Mouse (Mus musculus) lung, postnatal 0 days (tissue): Measurements from ENCODE around the gene 4930404N11Rik. TPM values are rescaled to one million over a fixed set of nuclear protein-coding genes. Genes with fewer than 3 reads are reported as not detected.
A peak's percentile ranks its signal among the peaks of the same experiment; 100 is the strongest.

Experiments used
- ATAC-seq: fragments of 200-750 bp; cut with Nextera tagmentation; 2 replicates; pipeline ENCODE4 v1.8.0; 2017; ENCODE audit warnings: moderate library complexity
- DNase-seq: peaks from one replicate; pipeline ENCODE4 v3.0.0-alpha.2; 2016; ENCODE audit warnings: low spot score
- H3K27ac ChIP-seq: fragments of 300-500 bp; sonication (generic); 2 replicates; pipeline ENCODE4 v1.5.1; 2014; ENCODE audit warnings: antibody characterized with exemption, mild to moderate bottlenecking, low read length, mixed read lengths
- H3K27me3 ChIP-seq: fragments of 300-500 bp; sonication (generic); replicated peaks from 2 replicates; pipeline ENCODE4 v1.6.1; 2014; ENCODE audit warnings: low read length, mixed read lengths; ENCODE audit not compliant: insufficient read depth
- H3K36me3 ChIP-seq: fragments of 300-500 bp; sonication (generic); 2 replicates; pipeline ENCODE4 v1.6.1; 2014; ENCODE audit warnings: low read length, mixed read lengths; ENCODE audit not compliant: insufficient read depth
- H3K4me1 ChIP-seq: fragments of 300-500 bp; sonication (generic); 2 replicates; pipeline ENCODE4 v1.6.1; 2014; ENCODE audit warnings: antibody characterized with exemption, low read depth, low read length, mixed read lengths; ENCODE audit not compliant: insufficient read depth
- H3K4me2 ChIP-seq: fragments of 300-500 bp; sonication (generic); replicated peaks from 2 replicates; pipeline ENCODE4 v1.6.1; 2014; ENCODE audit warnings: low read depth, mild to moderate bottlenecking, low read length, moderate library complexity, mixed read lengths
- H3K4me3 ChIP-seq: fragments of 300-500 bp; sonication (generic); 2 replicates; pipeline ENCODE4 v1.5.1; 2014; ENCODE audit warnings: low read depth, low read length
- H3K9ac ChIP-seq: fragments of 300-500 bp; sonication (generic); replicated peaks from 2 replicates; pipeline ENCODE4 v1.6.1; 2014; ENCODE audit warnings: low read depth, mild to moderate bottlenecking
- H3K9me3 ChIP-seq: fragments of 300-500 bp; sonication (generic); 2 replicates; pipeline ENCODE4 v1.6.1; 2016; ENCODE audit warnings: low read length, mixed read lengths
- CTCF ChIP-seq: IDR thresholded peaks from 2 replicates; pipeline ENCODE4 v1.5.1; 2016; ENCODE audit warnings: antibody characterized with exemption, mild to moderate bottlenecking
- EP300 ChIP-seq: IDR thresholded peaks from 2 replicates; pipeline ENCODE4 v1.6.1; 2016; ENCODE audit warnings: antibody characterized with exemption, mild to moderate bottlenecking, control low read depth
- WGBS: fragments of 180-500 bp; shearing (Covaris S2); extraction: QIAGEN DNeasy Blood & Tissue Kit; methylation state at CpG from one replicate; pipeline ENCODE4 v1.1.7; 2014; 5-methylcytosine and 5-hydroxymethylcytosine counted together
- polyA plus RNA-seq: library from polyadenylated mRNA; unstranded; fragments of >200 nt; fragmentation: Nextera tagmentation; extraction: Ambion mirVana; gene quantifications from 2 replicates; pipeline ENCODE4 v1.2.1, GENCODE M21; 2015

The 4930404N11Rik gene
- polyA plus RNA-seq, 1 experiment from 2014 or later: 5.4 TPM

GRCm38 (mm10) chr10:81385603-81386306, 20.1 kb upstream of the 4930404N11Rik start:
- no peak for ATAC-seq
- DNase-seq: no peak
- Histone ChIP-seq H3K36me3 (no peaks in the 10 kb centered on the region; the same call in none of the 2 replicates), H3K27ac (no peak overlapping the region), H3K4me3 (no peak overlapping the region), H3K27me3 (no peaks in the 10 kb centered on the region), H3K4me2 (no peak overlapping the region), H3K4me1 (peaks cover 11% of the 10 kb centered on the region; the same call in 1 of the 2 replicates), H3K9ac (no peak overlapping the region), H3K9me3 (no peaks in the 10 kb centered on the region)
- no peak for TF ChIP-seq CTCF
- TF ChIP-seq EP300: no peak
- 63% methylated on average over 22 of the region's 22 CpGs for WGBS

DNA sequence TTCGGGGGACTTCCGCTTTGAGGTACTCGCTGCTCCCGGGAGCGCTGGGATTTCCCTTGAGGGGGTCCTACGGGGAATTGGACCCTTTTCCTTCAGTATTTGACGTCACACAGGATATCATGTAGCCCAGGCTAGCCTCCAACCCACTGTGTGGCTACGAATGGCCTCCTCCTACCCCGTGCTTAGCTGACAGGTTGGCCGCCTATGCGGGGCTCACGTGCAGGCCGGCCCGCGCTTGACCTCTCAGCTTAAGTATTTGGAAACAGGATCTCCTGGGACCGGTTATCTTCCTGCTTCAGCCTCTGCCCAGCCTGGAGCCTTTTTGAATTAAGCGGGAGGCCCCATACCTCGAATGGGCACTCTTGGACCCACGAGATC, 19.0 kb upstream of the 4930404N11Rik start:
- peak; percentile 69 for DNase-seq

DNA sequence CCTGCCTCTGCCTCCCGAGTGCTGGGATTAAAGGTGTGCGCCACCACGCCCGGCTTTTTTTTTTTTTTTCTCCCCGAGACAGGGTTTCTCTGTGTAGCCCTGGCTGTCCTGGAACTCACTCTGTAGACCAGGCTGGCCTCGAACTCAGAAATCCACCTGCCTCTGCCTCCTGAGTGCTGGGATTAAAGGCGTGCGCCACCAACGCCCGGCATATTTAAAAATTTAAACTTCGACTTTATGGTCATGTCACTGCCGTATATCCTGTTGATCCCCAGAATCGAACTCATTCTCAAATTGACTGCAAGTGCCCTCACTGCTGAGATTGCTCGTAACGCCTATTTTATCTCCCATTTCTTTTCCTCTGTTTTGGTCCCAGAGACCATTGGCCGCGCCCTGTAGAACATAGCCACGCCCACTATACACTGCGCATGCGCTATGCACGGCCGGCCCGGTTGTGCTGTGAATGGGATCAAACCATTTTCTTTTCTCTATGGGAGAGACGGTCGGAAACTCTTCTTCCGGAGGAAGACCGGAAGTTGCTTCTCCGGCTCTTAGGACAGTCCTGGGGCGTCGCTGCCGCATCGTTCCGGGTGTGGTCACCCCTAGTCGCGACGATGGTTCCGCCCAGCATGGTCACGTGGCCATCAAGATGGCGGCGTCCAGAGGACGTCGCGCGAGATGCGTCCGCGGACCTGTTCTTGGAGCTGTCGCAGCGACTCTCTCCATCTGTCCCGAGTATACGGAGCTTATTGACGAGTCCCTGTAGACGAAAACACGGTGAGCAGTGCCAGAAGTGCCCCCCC, 18.4 kb upstream of the 4930404N11Rik start, which contains the start of the genes Dohh and Gm48551:
Gene Dohh (plus strand): TSS at position 627 of the 803 bp plus-strand sequence.
Gene Gm48551 (plus strand): TSS at position 665 of the 803 bp plus-strand sequence.
- Histone ChIP-seq H3K9me3 (no peaks in the 10 kb centered on the region), H3K4me3 (peak within 1 kb of the TSS; percentile 77), H3K27ac (peak within 1 kb of the TSS; percentile 89), H3K27me3 (no peaks in the 10 kb centered on the region), H3K9ac (peak within 1 kb of the TSS; percentile 88), H3K4me2 (peak within 1 kb of the TSS; percentile 89), H3K4me1 (peaks cover 8% of the 10 kb centered on the region; the same call in 1 of the 2 replicates), H3K36me3 (no peaks in the 10 kb centered on the region; the same call in none of the 2 replicates)
- TF ChIP-seq CTCF (peak; percentile 18; the same call in 1 of the 2 replicates), EP300 (peak; percentile 86)
- DNase-seq (peak; percentile 99), ATAC-seq (peak; percentile 95)
- whole genome bisulfite sequencing: 4% methylated on average over 50 of the region's 54 CpGs

More for the DNA sequence above, 19.0 kb upstream of the 4930404N11Rik start:
- peak overlapping the region; percentile 88 for H3K9ac ChIP-seq
- no peaks in the 10 kb centered on the region for H3K9me3 ChIP-seq
- under 1% methylated on average over 17 of the region's 19 CpGs for WGBS
- peak overlapping the region; percentile 89 for H3K27ac ChIP-seq
- no peaks in the 10 kb centered on the region for H3K27me3 ChIP-seq
- ATAC-seq: peak; percentile 22
- no peak; the same call in 1 of the 2 replicates for TF ChIP-seq EP300
- TF ChIP-seq CTCF: no peak
- H3K4me1 ChIP-seq: peaks cover 11% of the 10 kb centered on the region; the same call in 1 of the 2 replicates
- peak overlapping the region; percentile 89 for H3K4me2 ChIP-seq
- H3K4me3 ChIP-seq: peak overlapping the region; percentile 77
- no peaks in the 10 kb centered on the region; the same call in none of the 2 replicates for H3K36me3 ChIP-seq

DNA sequence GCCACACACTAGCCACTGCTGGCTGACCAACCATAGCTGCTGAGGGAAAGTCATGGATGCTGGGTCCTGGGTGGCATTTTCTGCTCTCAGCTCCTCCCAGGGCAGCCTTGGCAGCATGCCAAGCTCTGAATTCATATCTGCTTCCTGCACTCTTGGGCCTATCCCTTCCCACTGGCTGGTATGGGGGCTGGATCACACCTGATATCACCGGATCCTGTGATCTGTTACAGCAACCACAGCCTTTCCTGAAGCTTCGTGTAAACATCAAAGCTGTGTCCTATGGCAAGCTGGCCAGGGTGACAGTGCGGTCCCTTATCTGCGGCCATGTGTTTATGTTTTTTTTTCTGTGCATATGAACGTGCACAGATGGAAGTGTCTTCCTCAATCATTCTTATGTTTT, 16.4 kb upstream of the 4930404N11Rik start:
- H3K4me2 ChIP-seq: no peak overlapping the region
- no peak overlapping the region for H3K9ac ChIP-seq
- ATAC-seq: peak; percentile 2
- no peaks in the 10 kb centered on the region; the same call in none of the 2 replicates for H3K36me3 ChIP-seq
- H3K27me3 ChIP-seq: no peaks in the 10 kb centered on the region
- H3K27ac ChIP-seq: 0 out of 2 replicates have a peak overlapping the region, but pooled peaks have one; percentile 14
- H3K4me3 ChIP-seq: no peak overlapping the region
- peak; percentile 63 for DNase-seq
- peak; percentile 95 for TF ChIP-seq EP300
- TF ChIP-seq CTCF: no peak
- H3K9me3 ChIP-seq: no peaks in the 10 kb centered on the region
- peaks cover 15% of the 10 kb centered on the region; the same call in 1 of the 2 replicates for H3K4me1 ChIP-seq
- 32% methylated on average over 5 of the region's 5 CpGs for WGBS

DNA sequence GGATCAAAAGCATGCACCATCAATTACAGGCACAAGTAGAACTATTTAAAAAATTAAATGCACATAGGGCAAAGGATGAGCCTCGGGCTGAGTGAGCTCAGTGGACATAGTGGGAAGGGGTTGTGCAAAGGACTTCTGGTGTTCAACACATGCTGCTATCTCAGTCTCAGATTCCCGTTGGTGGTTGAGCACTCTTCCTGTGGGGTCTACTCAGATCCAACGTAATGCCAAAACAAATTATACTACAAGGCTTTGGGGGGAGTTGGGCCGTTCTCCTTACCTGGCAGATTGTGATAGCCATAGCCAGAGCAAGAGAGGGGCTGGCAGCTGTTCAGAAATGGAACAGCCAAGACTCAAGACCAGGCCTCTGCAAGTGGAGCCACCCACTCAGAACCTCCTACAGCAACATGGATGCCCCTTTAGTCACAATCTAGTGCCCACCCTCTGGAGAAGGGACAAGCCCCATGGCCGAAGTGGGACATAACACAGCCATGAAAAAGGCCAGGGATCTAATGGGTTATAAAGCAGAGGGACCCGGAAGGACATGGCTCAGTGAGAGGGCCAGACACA, 14.3 kb upstream of the 4930404N11Rik start:
- 86% methylated on average over 6 of the region's 6 CpGs for WGBS
- no peak for TF ChIP-seq EP300
- TF ChIP-seq CTCF: no peak
- H3K27me3 ChIP-seq: no peaks in the 10 kb centered on the region
- H3K4me2 ChIP-seq: no peak overlapping the region
- DNase-seq: no peak
- no peaks in the 10 kb centered on the region for H3K9me3 ChIP-seq
- no peak overlapping the region for H3K9ac ChIP-seq
- H3K27ac ChIP-seq: no peak overlapping the region
- H3K4me3 ChIP-seq: no peak overlapping the region
- H3K4me1 ChIP-seq: peaks cover 17% of the 10 kb centered on the region; the same call in 1 of the 2 replicates
- H3K36me3 ChIP-seq: no peaks in the 10 kb centered on the region
- ATAC-seq: no peak

DNA sequence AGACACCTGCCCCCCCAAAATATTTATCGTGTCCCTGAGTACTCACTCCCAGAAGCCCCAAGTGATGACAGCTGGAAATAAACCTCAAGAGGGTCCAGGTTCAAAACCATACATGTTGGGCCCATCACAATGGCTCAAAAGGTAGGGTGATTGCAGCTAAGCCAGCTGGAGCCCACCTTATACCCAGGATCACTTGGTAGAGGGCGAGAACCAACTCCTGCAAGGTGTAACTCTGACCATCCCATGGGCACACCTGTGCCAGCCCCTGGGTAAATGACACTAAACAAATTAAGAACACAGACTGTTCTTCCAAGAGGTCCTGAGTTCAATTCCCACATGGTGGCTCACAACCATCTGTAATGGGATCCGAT, 13.6 kb upstream of the 4930404N11Rik start:
- no peak for ATAC-seq
- 62% methylated on average over 3 of the region's 3 CpGs for WGBS

More for the DNA sequence above, 13.6 kb upstream of the 4930404N11Rik start:
- Histone ChIP-seq H3K9me3 (no peaks in the 10 kb centered on the region), H3K27ac (no peak overlapping the region), H3K36me3 (no peaks in the 10 kb centered on the region), H3K9ac (no peak overlapping the region), H3K4me1 (peaks cover 15% of the 10 kb centered on the region; the same call in 1 of the 2 replicates), H3K4me3 (peak overlapping the region; percentile 46; the same call in 1 of the 2 replicates), H3K27me3 (no peaks in the 10 kb centered on the region), H3K4me2 (peak overlapping the region; percentile 58)
- DNase-seq: no peak
- TF ChIP-seq CTCF (peak; percentile 13; the same call in 1 of the 2 replicates), EP300 (no peak)
